Mouse (Mus musculus) heart, postnatal 0 days (tissue): ENCODE results near the gene Acsl6.

ENCODE experiments used
- CTCF ChIP-seq: IDR thresholded peaks from 2 replicates; pipeline ENCODE4 v1.5.1; 2016; ENCODE audit warnings: antibody characterized with exemption, control low read depth, low read depth
- EP300 ChIP-seq: IDR thresholded peaks from 2 replicates; pipeline ENCODE4 v1.6.1; 2016; ENCODE audit warnings: antibody characterized with exemption, low read depth

DNA sequence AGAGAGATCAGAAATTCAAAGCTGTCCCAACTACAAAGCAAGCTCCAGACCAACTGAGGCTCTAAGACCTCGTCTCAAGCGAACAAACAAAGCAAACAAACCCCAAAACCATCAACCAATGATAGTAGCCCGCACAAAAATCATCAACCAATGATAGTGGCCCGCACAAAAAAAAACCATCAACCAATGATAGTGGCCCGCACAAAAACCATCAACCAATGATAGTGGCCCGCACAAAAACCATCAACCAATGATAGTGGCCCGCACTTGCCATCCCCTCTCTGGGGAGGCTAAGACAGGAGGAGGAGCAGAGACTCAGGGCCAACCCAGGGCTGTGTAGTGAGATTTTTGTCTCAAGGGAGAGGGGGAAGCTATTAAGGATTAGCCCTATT is 52.0 kb downstream of the Acsl6 start:
- no peak for TF ChIP-seq CTCF
- TF ChIP-seq EP300 = no peak
